Mouse (Mus musculus): Measurements from ENCODE around the gene Arid4a.

GRCm38 (mm10) chr12:70969485-70970184, 46.2 kb upstream of the Arid4a start:
- TF ChIP-seq CTCF (IDR thresholded peaks at IDR 0.05; ENCODE audit: insufficient read depth, low read depth, low read length) (no peak), POLR2A (IDR thresholded peaks at IDR 0.05; ENCODE audit: insufficient read depth, low read depth, low read length) (no peak)
